Mouse (Mus musculus) neural tube, embryonic 11.5 days (tissue): ENCODE data around the gene Dhx34. TPM values are rescaled to one million over a fixed set of nuclear protein-coding genes. Genes with fewer than 3 reads are reported as not detected.
A peak's percentile ranks its signal among the peaks of the same experiment; 100 is the strongest.

Experiments used
- ATAC-seq: fragments of 200-750 bp; cut with Nextera tagmentation; 2 replicates; pipeline ENCODE4 v1.8.0; 2017; ENCODE audit warnings: moderate number of reproducible peaks, mild to moderate bottlenecking, moderate TSS enrichment, moderate library complexity; ENCODE audit not compliant: insufficient read depth, low FRiP score, low TSS enrichment
- DNase-seq: peaks from one replicate; pipeline ENCODE4 v3.0.0-alpha.2; 2015; ENCODE audit warnings: low spot score
- H3K27ac ChIP-seq: fragments of 300-500 bp; sonication (generic); 2 replicates; pipeline ENCODE4 v1.5.1; 2014; ENCODE audit warnings: low read depth, mild to moderate bottlenecking, low read length
- H3K27me3 ChIP-seq: fragments of 300-500 bp; sonication (generic); 2 replicates; pipeline ENCODE4 v1.6.1; 2014; ENCODE audit warnings: mild to moderate bottlenecking, low read length, mixed read lengths; ENCODE audit not compliant: control insufficient read depth, insufficient read depth
- H3K36me3 ChIP-seq: fragments of 300-500 bp; sonication (generic); 2 replicates; pipeline ENCODE4 v1.6.1; 2014; ENCODE audit warnings: mild to moderate bottlenecking, low read length, moderate library complexity, mixed read lengths; ENCODE audit not compliant: control insufficient read depth, insufficient read depth
- H3K4me1 ChIP-seq: fragments of 300-500 bp; sonication (generic); 2 replicates; pipeline ENCODE4 v1.6.1; 2014; ENCODE audit warnings: low read length, mixed read lengths; ENCODE audit not compliant: control insufficient read depth, insufficient read depth
- H3K4me2 ChIP-seq: fragments of 300-500 bp; sonication (generic); 2 replicates; pipeline ENCODE4 v1.6.1; 2014; ENCODE audit warnings: low read depth, mild to moderate bottlenecking, moderate library complexity
- H3K4me3 ChIP-seq: fragments of 300-500 bp; sonication (generic); 2 replicates; pipeline ENCODE4 v1.5.1; 2014; ENCODE audit warnings: low read depth, low read length
- H3K9ac ChIP-seq: fragments of 300-500 bp; sonication (generic); 2 replicates; pipeline ENCODE4 v1.6.1; 2014; ENCODE audit warnings: mild to moderate bottlenecking, low read length
- H3K9me3 ChIP-seq: fragments of 300-500 bp; sonication (generic); 2 replicates; pipeline ENCODE4 v1.6.1; 2016; ENCODE audit warnings: low read length; ENCODE audit not compliant: control insufficient read depth
- WGBS: fragments of 180-500 bp; shearing (Covaris S2); extraction: QIAGEN DNeasy Blood & Tissue Kit; methylation state at CpG from one replicate; pipeline ENCODE4 v1.1.7; 2014; 5-methylcytosine and 5-hydroxymethylcytosine counted together
- polyA plus RNA-seq: library from polyadenylated mRNA; unstranded; fragments of >200 nt; fragmentation: Nextera tagmentation; extraction: Ambion mirVana; gene quantifications from 2 replicates; pipeline ENCODE4 v1.2.1, GENCODE M21; 2014

Gene Dhx34
- polyA plus RNA-seq, 1 experiment from 2014 or later: 12.1 TPM

DNA sequence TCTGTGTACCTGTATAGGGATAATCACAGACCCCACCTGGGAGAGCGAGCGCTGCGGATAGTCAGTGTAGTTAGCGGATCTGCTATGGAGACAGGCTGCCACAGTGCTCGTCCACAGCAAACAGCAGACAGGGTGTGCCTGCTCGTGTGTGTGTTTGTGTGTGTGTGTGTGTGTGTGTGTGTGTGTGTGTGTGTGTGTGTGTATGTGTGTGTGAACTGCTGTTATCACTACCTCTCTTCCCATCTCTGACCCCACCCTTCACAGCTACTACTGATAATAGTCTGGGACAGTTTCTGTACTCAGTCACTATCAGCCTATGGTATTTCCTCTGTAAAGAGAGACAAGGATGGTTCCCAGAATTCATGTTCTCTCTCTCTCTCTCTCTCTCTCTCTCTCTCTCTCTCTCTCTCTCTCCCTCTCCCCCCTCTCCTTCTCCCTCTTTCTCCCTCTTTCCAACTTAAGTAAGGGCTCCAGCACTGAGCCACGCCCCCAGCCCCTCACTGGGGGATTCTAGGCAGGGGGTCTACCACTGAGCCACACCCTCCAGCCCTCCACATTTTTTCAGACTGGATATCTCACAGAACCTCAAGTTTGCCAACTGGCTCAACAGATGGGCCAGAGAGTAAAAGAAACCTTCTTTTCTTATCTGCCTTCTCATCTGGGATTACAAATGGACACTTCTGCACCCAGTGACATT lies 18.6 kb upstream of the Dhx34 start:
- Histone ChIP-seq H3K36me3 (no peaks in the 10 kb centered on the region; the same call in 1 of the 2 replicates), H3K9ac (no peak overlapping the region), H3K9me3 (no peaks in the 10 kb centered on the region), H3K4me1 (no peaks in the 10 kb centered on the region), H3K4me2 (no peak overlapping the region), H3K4me3 (no peak overlapping the region), H3K27me3 (no peaks in the 10 kb centered on the region), H3K27ac (no peak overlapping the region)
- DNase-seq: no peak
- 76% methylated on average over 7 of the region's 7 CpGs for WGBS
- no peak for ATAC-seq

DNA sequence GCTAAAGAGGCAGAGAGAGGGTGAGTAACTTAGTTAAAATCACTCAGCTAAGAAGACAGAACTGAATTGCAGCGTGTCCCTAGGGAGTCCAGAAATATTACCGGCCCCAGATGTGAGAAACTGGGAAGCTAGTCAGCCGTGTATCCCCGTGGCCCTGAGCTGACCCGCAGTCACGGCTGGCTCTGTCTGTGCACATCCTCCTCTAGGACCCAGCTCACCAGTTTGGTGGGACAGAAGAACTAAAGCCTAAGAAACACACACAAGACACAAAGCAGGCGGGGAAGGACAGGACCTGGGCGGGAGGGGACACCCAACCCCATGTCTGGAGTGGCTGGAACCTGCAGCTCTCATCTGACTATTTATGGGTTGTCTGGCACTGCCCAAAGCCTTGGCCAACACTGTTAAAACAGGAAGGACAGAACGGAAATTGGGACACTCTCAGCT lies 17.7 kb upstream of the Dhx34 start:
- WGBS: 64% methylated on average over 9 of the region's 9 CpGs
- Histone ChIP-seq H3K4me3 (no peak overlapping the region), H3K9ac (no peak overlapping the region), H3K36me3 (no peaks in the 10 kb centered on the region; the same call in 1 of the 2 replicates), H3K4me2 (no peak overlapping the region), H3K4me1 (no peaks in the 10 kb centered on the region), H3K27ac (no peak overlapping the region), H3K27me3 (no peaks in the 10 kb centered on the region), H3K9me3 (no peaks in the 10 kb centered on the region)
- no peak for DNase-seq
- ATAC-seq: no peak

DNA sequence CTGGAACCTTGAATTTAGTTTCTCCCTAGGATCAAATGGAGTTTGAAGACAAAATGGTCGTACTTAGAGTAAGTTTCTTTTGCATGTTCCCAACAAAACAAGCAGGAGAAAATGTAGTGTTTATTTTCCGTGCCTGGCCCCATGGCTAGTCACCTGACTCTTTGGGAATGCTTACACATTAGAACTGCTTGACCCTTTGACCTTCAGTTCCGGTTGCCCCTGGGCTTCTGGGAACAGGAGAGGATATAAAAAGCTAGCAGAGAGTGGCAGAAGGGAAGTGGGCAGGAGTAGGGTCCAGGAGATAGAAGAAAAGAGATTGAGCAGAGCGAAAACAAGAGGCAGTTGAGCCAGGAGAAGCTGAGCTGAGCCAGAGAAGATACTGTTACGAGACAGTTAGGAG lies 8.0 kb upstream of the Dhx34 start:
- DNase-seq: no peak
- Histone ChIP-seq H3K27me3 (no peaks in the 10 kb centered on the region), H3K27ac (no peak overlapping the region), H3K9me3 (peaks cover 6% of the 10 kb centered on the region; the same call in 1 of the 2 replicates), H3K36me3 (no peaks in the 10 kb centered on the region), H3K4me1 (no peaks in the 10 kb centered on the region), H3K4me3 (no peak overlapping the region), H3K9ac (no peak overlapping the region), H3K4me2 (no peak overlapping the region)
- 51% methylated on average over 5 of the region's 5 CpGs for WGBS
- no peak for ATAC-seq

DNA sequence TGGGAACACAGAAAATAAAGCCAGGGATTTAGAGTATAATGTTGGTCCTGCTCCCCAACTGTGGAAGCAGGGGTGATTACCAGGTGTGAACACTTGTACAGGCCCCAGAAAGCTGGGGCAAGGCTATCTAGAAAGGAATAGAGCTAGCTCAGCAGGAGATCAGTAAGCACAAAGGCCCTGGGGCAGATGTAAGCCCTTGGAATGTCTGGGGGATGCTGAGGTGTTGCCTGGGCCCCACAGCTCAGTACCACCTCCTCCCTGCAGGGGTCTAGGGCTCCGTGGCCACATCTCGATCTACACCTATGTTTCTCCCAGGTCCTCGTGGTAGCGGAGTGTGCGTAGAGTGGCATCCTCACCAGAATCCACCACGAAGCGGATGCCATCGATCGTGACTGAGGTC lies 7.9 kb downstream of the Dhx34 start:
- Histone ChIP-seq H3K27me3 (no peaks in the 10 kb centered on the region), H3K27ac (no peak overlapping the region), H3K36me3 (peaks cover 24% of the 10 kb centered on the region), H3K9ac (no peak overlapping the region), H3K4me1 (no peaks in the 10 kb centered on the region), H3K9me3 (no peaks in the 10 kb centered on the region), H3K4me2 (no peak overlapping the region), H3K4me3 (no peak overlapping the region)
- ATAC-seq: no peak
- DNase-seq: no peak
- 93% methylated on average over 9 of the region's 9 CpGs for WGBS

DNA sequence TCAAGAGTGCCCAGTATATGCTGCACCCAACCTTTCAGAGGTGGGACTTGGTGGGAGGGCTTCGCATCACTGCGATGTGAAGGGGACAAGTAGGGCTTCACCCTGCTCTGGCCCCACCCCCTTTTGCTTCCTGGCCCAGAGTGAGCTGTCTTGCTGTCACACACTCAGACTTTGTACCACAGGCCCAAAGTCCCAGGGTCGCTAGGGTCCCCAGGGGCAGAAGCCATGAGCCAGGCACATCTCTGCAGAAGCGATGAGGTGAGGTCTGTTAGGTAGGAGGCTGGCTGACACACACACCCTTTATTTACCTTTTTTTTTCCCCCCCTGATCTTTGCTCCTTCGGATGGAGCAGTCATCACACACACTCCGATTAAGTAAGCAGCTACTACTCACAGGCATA lies 8.6 kb downstream of the Dhx34 start:
- Histone ChIP-seq H3K27me3 (no peaks in the 10 kb centered on the region), H3K9me3 (no peaks in the 10 kb centered on the region), H3K27ac (no peak overlapping the region), H3K4me3 (no peak overlapping the region), H3K36me3 (peaks cover 24% of the 10 kb centered on the region), H3K4me2 (no peak overlapping the region), H3K9ac (no peak overlapping the region), H3K4me1 (no peaks in the 10 kb centered on the region)
- no peak for ATAC-seq
- DNase-seq: no peak
- 89% methylated on average over 6 of the region's 6 CpGs for WGBS

DNA sequence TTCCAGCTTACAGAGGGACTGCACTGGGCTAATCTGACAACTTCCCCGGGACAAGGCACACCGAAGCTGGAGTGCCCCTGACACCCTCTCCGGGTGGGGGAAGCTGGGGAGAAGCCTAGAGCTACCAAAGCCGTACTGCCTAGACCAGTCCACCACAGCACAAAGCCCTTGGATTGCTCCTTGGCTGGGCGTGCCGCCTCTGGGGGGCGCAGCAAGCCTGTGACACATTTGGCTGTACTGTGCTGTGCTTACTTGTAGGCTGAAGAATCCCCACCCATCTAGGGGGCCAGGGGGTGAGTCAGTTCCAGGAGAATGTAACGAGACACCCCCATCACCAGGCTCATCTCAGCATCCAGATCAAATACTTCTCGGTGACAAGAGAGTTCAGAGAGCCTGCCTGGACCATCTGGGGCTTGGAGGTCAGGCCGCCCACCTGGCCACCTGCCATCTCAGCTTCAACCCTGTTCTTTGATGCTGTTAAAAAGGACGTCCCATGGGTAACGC lies 10.9 kb downstream of the Dhx34 start:
- Histone ChIP-seq H3K27ac (no peak overlapping the region), H3K9me3 (no peaks in the 10 kb centered on the region), H3K27me3 (no peaks in the 10 kb centered on the region), H3K4me1 (no peaks in the 10 kb centered on the region), H3K4me2 (no peak overlapping the region), H3K9ac (no peak overlapping the region), H3K36me3 (peaks cover 19% of the 10 kb centered on the region), H3K4me3 (no peak overlapping the region)
- WGBS: 79% methylated on average over 12 of the region's 12 CpGs
- DNase-seq: peak; percentile 19
- ATAC-seq: no peak

DNA sequence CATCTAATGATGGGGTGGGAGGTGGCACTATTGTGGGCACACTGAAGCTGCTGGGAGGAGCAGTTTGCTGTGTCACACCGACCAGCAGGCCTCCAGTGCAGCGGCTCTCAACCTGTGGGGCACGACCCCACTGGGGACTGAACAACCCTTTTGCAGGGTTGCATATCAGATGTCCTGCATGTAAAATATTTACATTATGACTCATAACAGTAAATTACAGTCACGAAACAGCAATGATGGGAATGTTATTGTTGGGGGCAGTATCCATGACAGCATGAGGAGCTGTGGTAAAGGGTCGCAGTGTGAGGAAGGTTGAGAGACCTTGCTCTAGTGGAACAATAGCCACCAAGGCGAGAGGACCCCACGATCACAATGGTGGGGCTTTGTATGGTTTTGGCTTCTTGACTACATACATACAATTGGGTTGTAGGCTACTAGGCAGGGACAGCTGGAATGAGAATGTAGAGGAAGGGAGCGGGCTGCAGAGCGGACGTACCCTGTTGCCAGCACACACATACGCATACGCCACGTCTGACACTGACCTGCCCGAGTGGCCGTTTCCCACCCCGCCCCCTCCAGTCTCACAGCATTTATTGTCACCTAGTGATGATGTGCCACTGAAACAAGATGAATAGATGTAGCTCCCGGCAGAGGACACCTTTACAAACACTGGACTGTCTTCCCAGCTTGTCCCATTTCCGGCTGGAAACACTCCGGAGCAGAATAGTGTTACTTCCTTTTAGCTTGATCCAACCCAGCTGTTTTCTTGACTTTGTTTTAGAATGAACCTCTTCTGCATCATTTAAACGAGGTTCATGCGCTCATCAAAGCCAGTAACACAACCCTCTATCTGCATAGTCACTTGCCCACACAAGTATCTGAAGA lies 12.8 kb downstream of the Dhx34 start:
- no peak overlapping the region for H3K4me2 ChIP-seq
- ATAC-seq: no peak
- 91% methylated on average over 21 of the region's 21 CpGs for WGBS
- H3K27ac ChIP-seq: no peak overlapping the region
- H3K9me3 ChIP-seq: no peaks in the 10 kb centered on the region
- no peaks in the 10 kb centered on the region for H3K27me3 ChIP-seq
- H3K36me3 ChIP-seq: peaks cover 7% of the 10 kb centered on the region
- no peak for DNase-seq
- no peak overlapping the region for H3K9ac ChIP-seq
- no peaks in the 10 kb centered on the region for H3K4me1 ChIP-seq
- no peak overlapping the region for H3K4me3 ChIP-seq

DNA sequence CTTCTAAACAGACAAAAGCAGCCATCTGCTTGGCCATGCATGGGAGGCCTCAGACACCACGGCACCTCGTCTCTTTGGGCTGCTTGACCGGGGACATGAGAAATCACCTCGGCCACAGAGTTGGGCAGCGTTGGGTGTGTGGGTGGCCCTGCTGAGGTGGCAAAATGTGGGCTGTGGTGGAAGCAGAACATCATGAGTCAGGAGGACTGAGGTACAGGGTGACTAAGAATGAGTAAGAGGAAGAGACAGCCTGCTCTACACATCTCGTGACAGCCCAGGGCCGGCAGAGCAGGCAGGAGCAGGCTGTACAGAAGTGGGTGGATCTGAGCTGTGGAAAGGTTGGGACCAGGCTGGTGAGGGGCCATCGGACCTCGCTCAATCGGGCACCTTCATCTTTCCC lies 14.3 kb downstream of the Dhx34 start:
- Histone ChIP-seq H3K36me3 (peaks cover 9% of the 10 kb centered on the region), H3K9me3 (no peaks in the 10 kb centered on the region), H3K27me3 (no peaks in the 10 kb centered on the region), H3K27ac (no peak overlapping the region), H3K4me2 (no peak overlapping the region), H3K4me3 (no peak overlapping the region), H3K4me1 (no peaks in the 10 kb centered on the region), H3K9ac (no peak overlapping the region)
- DNase-seq (no peak), ATAC-seq (no peak)
- 90% methylated on average over 10 of the region's 10 CpGs for WGBS
